Mouse (Mus musculus) cerebellum, postnatal 25 days (tissue): ENCODE measurements around the gene Foxn2.

Source experiments
- DNase-seq, 2 experiments: peaks; one replicate each; pipeline ENCODE4 v3.0.0; 2021; ENCODE audit warnings: mixed read lengths in 2 of 2

The Foxn2 gene

GRCm38 (mm10) chr17:88493551-88493950, 53.0 kb downstream of the Foxn2 start:
- DNase-seq: no peak

GRCm38 (mm10) chr17:88494121-88494771, 53.7 kb downstream of the Foxn2 start:
- DNase-seq: peak; percentile 75 to 81

GRCm38 (mm10) chr17:88494772-88495132, 54.2 kb downstream of the Foxn2 start:
- DNase-seq: peak; percentile 38 to 52

- no peak for DNase-seq
Measured at GRCm38 (mm10) chr17:88498090-88498682, 57.7 kb downstream of the Foxn2 start.

- DNase-seq: peak; percentile 46 to 49
Measured at GRCm38 (mm10) chr17:88504056-88504455, 63.5 kb downstream of the Foxn2 start.

GRCm38 (mm10) chr17:88505275-88505723, 64.8 kb downstream of the Foxn2 start:
- DNase-seq: peak; percentile 86 to 87

- DNase-seq: peak; percentile 56 to 58
Measured at GRCm38 (mm10) chr17:88505941-88506340, 65.4 kb downstream of the Foxn2 start.

- DNase-seq: peak; percentile 92 to 93
Measured at GRCm38 (mm10) chr17:88507376-88507775, 66.9 kb downstream of the Foxn2 start.

GRCm38 (mm10) chr17:88508846-88509508, 68.5 kb downstream of the Foxn2 start:
- peak; percentile 78 to 85 for DNase-seq

- no peak for DNase-seq
Measured at GRCm38 (mm10) chr17:88509999-88510398, 69.5 kb downstream of the Foxn2 start.

- DNase-seq: peak; percentile 92
Measured at GRCm38 (mm10) chr17:88511095-88511551, 70.6 kb downstream of the Foxn2 start.

GRCm38 (mm10) chr17:88516477-88516876, 76.0 kb downstream of the Foxn2 start:
- DNase-seq: no peak

- peak in 1 of 2 experiments; percentile 31 for DNase-seq
Measured at GRCm38 (mm10) chr17:88527781-88528180, 87.3 kb downstream of the Foxn2 start.

GRCm38 (mm10) chr17:88529519-88530235, 89.2 kb downstream of the Foxn2 start, which contains the start of gene Ppp1r21:
Gene Ppp1r21 (plus strand): TSS chr17:88530118.
- DNase-seq: peak; percentile 97 to 99

- no peak for DNase-seq
Measured at GRCm38 (mm10) chr17:88530236-88530619, 89.7 kb downstream of the Foxn2 start.

GRCm38 (mm10) chr17:88530667-88531066, 90.2 kb downstream of the Foxn2 start:
- peak in 1 of 2 experiments; percentile 21 for DNase-seq

GRCm38 (mm10) chr17:88531176-88531575, 90.7 kb downstream of the Foxn2 start:
- no peak for DNase-seq

- DNase-seq: peak; percentile 60 to 74
Measured at GRCm38 (mm10) chr17:88537842-88538430, 97.4 kb downstream of the Foxn2 start.
